Mouse (Mus musculus) lung, postnatal 10 days (tissue): ENCODE data around the gene Tsc22d1.

Source experiments
- DNase-seq: peaks from one replicate; pipeline ENCODE4 v3.0.0; 2021

Gene Tsc22d1

DNA sequence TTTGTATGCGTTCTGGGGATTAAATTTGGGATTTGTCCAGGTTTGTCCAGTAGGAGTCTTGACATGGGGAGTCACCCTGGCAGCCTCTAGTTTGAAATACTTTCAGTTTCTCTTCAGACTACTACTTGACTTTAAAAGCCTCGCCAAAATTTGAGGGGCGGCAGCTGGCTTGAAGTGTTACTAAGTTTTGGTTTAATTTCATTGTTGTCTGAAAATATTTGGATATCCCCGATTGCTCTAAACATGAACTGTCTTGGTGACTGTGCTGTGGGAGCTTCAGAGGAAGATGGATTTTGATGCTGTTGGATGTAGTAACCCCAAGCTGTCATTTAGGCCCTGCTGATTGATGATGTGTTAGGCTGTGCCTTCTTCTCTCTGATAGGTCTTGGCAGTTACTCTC, 34.2 kb downstream of the Tsc22d1 start:
- DNase-seq: peak; percentile 77

DNA sequence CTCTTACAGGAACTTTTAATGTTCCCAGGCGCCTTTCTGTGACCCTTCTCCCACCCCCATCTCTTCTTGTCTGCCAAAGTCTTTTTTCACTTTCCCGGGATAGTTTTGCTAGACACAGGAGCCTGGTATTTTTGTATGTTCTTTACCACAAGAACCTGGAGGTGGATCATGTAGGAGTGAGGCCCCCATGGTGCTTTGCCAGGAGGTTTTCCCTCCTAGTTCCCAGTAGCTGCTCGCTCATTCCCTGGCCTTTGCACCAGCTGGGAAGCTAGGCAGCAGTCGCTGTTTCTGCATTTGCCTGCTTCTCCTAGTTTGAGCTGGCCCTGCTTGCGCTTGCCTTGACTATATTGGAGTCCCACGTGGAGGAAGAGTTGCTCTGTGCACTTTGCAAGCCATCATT, 36.2 kb downstream of the Tsc22d1 start:
- DNase-seq: no peak

GRCm38 (mm10) chr14:76452751-76453360, 38.1 kb downstream of the Tsc22d1 start:
- DNase-seq: peak; percentile 29

DNA sequence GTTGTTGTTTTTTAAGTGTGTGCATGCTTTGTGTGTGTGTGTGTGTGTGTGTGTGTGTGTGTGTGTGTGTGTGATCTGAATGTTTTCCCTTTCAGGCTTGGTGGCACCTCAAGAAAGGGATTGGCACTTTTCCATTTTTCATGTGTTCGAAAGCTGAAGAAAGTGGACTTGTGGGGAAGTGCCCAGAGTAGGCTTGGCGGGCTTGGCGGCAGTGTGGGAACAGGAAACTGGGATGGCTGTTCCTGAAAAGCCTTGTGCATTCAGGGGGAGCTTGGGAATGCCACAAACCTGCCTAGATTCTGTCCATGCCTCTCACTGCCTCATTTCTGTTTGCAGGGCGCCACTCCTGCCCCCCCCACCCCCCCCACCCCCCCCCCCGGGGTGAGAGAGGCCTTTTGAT, 39.9 kb downstream of the Tsc22d1 start:
- no peak for DNase-seq

DNA sequence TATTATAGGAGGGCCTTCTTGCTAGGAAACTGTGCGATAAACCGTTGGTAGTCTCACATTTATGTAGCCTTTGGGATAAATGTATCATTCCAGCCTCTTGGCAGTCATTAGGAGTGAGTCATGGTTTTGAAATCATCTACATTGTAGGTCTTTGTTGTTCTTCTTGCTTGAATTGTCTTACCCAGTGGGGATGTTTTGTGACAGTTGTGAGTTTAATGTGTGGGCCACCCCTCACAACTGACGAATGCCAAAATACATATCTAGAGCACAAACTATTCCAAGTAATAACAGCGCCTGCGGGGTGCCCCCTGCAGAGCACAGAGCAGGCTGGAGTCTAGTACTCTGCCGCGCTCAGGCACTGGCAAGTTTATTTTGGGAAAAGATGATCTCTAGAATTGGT, 40.4 kb downstream of the Tsc22d1 start:
- DNase-seq: no peak

- DNase-seq: no peak
These were observed 42.9 kb downstream of the Tsc22d1 start for GRCm38 (mm10) chr14:76457696-76458095.

GRCm38 (mm10) chr14:76460181-76460580, 45.4 kb downstream of the Tsc22d1 start:
- DNase-seq: peak; percentile 33

- DNase-seq: peak; percentile 56
These were observed 46.5 kb downstream of the Tsc22d1 start for GRCm38 (mm10) chr14:76461182-76461775.

- DNase-seq: no peak
These were observed 48.8 kb downstream of the Tsc22d1 start for GRCm38 (mm10) chr14:76463414-76464098.

DNA sequence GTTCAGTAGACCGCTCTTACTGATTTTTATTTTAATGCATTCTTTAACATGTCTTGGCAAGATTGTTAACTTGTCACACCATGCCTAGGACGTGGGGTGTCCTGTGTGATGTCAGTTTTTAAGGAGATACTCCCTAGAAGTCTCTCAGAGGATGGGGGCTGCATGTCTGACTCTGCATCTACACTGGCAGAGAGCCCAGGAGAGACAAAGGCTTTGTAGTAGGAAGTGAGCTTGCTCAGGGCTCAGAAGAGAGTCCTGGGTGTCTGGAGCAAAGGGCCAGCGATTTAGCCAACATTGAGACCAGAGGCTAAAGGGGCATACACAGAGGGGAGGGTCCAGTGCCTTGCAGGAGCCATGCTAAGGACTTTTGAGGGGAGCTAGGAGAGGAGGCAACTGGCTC, 50.2 kb downstream of the Tsc22d1 start:
- no peak for DNase-seq

DNA sequence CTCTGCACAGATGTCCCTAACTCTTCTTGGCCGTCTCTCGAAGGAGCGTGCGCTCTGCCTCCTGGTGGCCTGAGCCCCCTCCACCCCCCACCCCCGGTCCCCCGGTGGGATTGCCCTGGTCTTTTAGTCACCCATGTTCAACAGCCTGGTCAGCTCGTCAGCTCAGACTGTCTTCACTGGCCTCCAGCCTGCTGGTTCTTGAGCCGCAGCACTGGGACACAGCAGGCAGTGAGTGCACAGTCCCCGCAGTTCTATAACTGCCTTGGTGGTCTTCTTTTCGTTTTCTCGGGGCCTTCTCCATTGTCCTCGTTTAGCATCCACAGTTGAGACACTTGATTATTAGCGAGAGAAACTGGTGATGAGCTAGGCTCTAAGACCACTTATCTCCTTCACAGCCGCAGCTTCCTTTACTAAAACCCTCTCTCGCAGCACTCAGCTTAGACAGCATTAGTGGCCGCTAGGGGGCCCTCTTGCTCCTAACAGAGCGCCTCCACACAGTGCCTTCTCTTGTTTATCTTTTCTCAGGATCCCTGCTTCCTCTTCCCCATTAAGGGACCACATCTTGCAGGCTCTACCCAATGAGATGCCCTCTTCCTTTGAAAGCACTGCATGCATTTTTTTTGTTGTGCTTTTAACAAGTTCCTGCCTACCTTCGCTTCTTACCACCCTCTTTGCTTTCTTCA, 52.0 kb downstream of the Tsc22d1 start:
- peak; percentile 91 for DNase-seq

DNA sequence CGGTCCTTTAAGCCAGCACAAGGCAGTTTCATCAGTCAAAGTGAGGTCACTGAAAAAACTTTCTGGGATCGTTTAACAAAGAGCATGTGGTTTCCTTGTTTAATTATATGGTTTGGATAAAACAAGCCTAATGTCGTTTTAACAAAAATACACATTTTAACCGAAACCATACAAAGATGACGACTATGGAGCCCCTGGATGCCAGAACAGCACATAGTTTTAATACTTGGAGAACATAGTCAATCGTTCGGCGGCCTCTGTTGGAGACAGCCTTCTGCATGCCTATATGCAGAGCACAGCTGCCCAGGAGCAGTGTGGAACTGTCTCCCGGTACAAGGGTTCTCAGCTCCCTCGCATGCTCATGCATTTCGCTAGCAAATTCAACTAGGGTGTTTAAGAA, 53.2 kb downstream of the Tsc22d1 start:
- DNase-seq: no peak

GRCm38 (mm10) chr14:76471301-76471700, 56.5 kb downstream of the Tsc22d1 start:
- DNase-seq: peak; percentile 40

DNA sequence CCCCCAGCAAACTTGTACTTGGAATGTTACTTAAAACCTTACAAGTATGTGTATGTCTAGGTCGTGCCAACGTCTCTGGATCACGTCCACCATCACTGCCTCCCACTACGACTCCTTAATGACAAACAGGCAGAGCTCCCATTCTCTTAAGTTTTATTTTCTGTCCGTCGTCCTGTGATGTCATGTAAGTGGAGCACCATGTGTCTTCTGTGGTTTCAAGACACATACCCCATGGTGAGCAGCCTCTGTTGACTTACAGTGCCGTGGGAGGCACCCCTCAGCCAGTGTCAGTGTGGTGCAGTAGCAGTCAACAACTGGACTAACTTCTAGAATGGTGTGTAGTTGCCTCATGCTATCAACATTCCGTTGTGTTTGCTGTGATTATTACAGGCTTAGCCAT, 57.7 kb downstream of the Tsc22d1 start:
- no peak for DNase-seq

DNA sequence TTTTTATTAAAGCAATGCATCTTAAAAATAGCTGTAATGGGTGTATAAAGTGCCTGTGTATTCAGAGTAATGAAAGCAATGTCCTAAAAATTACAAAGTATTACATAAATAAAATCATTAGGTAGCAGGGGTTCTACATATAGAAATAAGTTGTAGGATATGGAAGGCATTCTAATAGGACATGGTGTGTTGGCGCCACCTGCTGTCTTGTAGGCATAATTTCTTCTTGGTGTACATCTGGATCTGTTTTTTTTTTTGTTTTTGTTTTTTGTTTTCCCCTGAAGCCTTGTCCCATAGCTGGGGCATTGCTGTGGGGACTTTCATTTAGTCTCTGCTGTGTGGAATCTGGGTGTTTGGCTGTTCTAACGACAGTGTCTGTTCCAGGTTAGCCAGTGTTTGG, 58.6 kb downstream of the Tsc22d1 start:
- DNase-seq: peak; percentile 51

- DNase-seq: peak; percentile 51
These were observed 59.4 kb downstream of the Tsc22d1 start for GRCm38 (mm10) chr14:76474165-76474564.

DNA sequence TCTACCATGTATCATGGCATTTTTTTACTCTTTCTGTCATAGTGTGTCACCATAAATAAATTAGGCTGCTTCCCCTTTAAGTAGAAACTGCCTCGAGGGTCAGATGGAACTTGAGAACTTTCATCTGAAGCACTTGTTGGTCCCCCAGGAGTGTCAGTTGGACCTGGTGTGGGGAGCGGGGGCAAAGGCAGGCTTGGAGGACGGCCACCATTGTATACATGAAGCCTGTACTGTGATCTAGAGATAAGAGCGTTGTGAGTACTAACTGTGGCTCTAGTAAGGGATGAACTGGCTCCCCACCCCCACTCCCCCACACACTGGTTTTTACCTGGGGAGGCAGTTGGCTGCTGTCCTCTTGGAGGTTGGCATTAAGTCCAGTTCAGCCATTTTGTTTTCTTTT, 62.0 kb downstream of the Tsc22d1 start:
- DNase-seq: no peak

GRCm38 (mm10) chr14:76478076-76478475, 63.3 kb downstream of the Tsc22d1 start:
- DNase-seq: no peak

DNA sequence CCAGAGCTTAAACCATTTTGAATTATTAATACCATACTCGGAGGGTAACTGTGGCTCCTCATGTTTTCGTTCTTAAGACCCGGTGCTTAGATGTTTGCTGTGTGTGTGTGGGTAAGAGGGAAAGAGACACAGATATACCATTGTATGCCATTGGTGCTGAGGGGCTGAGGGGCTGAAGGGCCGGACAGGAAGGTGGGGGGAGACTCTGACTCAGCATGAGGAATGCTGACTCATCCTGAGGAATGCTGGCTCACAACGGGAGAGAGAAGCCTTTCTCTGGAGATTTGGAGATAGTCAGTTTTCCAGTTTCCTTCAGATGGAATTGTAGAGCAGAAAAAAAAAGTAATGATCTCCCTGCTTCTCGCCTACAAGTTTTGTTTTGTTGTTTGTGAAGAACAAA, 63.9 kb downstream of the Tsc22d1 start:
- no peak for DNase-seq

DNA sequence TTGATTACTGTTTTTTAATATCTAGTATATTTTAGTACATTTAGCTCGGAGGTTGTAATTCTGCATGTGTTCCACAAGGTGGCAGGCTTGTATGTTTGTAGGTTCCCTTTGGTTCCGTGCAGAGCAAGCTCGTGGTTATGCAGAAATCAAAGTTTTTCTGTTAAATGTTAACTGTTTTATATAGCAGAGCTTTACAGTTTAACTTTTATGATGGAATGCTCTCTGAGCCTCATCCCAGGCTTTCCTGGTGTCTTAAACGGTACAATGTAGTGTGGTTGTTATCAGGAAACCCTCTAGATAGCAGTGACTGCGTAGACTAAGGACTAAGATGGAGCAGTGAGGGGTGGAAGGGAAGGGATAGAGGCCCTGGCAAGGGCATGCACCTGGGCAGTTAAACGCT, 65.1 kb downstream of the Tsc22d1 start:
- DNase-seq: peak; percentile 54

DNA sequence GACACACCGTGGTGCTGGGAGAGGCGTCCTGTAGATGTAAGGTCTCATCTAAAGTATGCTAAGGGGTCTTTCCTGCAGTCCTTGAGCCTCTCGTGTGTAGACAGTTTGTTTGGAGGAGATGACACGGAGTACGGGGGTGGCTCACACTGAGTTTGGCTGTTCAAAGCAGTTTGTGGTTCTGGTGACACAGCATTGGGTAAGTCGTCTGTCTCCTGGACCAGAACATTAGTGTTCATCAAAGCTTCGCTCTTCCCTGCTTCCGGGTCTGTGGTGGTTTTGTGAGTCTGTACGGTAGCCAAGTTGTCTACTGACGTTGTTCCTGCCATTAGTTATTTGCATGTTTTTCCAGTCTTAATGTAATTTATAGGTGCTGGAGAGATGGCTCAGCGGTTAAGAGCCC, 65.7 kb downstream of the Tsc22d1 start:
- DNase-seq: no peak

DNA sequence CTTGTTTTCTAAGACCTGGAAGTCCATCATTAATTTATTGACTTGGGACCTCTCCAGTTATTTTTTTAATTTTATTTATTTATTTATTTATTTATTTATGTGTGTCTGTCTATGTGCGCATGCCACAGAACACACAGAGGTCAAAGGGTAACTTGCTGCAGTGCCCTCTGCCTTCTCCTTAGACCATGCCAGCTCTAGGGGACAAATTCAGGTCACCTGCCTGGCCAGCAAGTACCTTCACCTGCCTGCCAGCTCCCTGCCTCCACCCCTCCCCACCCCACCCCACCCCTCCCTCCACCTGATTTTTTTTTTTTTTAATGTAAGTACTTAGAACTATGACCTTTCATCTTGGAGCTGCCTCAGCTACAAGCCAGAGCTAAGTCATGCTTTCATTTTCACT, 68.9 kb downstream of the Tsc22d1 start:
- DNase-seq: no peak

GRCm38 (mm10) chr14:76487609-76488008, 72.8 kb downstream of the Tsc22d1 start:
- DNase-seq: no peak
